Mouse (Mus musculus): ENCODE results near the gene Tnfrsf9.

The Tnfrsf9 gene

DNA sequence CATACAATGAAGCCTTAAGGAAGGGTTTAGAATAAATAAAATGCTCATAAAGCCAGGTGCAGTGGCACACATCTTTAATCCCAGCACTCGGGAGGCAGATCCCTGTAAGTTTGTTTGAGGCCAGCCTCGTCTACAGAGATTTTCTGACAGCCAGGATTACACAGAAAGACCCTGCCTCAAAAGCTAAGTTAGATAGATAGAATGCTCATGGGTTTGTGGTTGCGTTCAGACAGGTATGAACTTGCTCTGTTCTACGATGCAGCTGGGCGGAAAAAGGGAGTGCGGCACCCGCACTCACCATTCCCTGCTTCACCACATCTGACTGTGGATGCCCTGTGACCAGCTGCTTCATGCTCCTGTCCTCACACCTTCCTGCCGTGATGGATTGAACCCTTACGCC is 65.1 kb downstream of the Tnfrsf9 start:
- no peak for DNase-seq (ENCODE audit: low read depth, low spot score)

- DNase-seq (ENCODE audit: low read depth, low spot score), result no peak
Observed at GRCm38 (mm10) chr4:150980153-150980552, 65.8 kb downstream of the Tnfrsf9 start.

DNA sequence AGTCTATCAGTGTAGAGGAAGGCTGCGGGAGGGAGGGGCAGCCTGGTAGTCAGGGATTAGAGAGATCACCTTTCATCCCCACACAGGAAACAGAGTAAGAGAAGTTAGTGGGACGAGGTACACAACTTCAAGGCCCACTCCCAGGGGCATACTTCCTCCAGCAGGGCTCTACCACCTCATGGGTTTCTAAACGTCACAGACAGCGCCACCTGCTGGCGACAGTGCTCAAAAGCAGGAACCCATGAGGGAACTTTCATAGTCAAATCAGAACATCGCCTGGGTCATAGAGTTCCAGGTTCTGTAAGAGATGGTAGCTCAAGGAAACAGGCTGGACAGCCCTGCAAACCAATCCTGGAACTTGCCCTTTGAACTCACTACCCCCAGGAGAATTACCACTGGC is 75.8 kb downstream of the Tnfrsf9 start:
- DNase-seq (ENCODE audit: low read depth, low spot score), result no peak
